Mouse (Mus musculus) limb, embryonic 11.5 days (tissue): ENCODE data around the gene Lrp2. TPM values are rescaled to one million over a fixed set of nuclear protein-coding genes. Genes with fewer than 3 reads are reported as not detected.
A peak's percentile ranks its signal among the peaks of the same experiment; 100 is the strongest.

ENCODE experiments used
- ATAC-seq: fragments of 200-750 bp; cut with Nextera tagmentation; 2 replicates; pipeline ENCODE4 v1.8.0; 2017; ENCODE audit warnings: low read depth; ENCODE audit not compliant: insufficient number of reproducible peaks, low FRiP score, low TSS enrichment
- DNase-seq: peaks from one replicate; pipeline ENCODE4 v3.0.0-alpha.2; 2015; ENCODE audit warnings: low spot score
- H3K27ac ChIP-seq: fragments of 300-500 bp; sonication (generic); replicated peaks from 2 replicates; pipeline ENCODE4 v1.5.1; 2014; ENCODE audit warnings: low read depth, mild to moderate bottlenecking, low read length
- H3K27me3 ChIP-seq: fragments of 300-500 bp; sonication (generic); 2 replicates; pipeline ENCODE4 v1.6.1; 2014; ENCODE audit warnings: mild to moderate bottlenecking, low read length, mixed read lengths; ENCODE audit not compliant: control insufficient read depth, insufficient read depth
- H3K36me3 ChIP-seq: fragments of 300-500 bp; sonication (generic); 2 replicates; pipeline ENCODE4 v1.6.1; 2014; ENCODE audit warnings: mild to moderate bottlenecking, low read length, moderate library complexity, mixed read lengths; ENCODE audit not compliant: control insufficient read depth, insufficient read depth
- H3K4me1 ChIP-seq: fragments of 300-500 bp; sonication (generic); 2 replicates; pipeline ENCODE4 v1.6.1; 2014; ENCODE audit warnings: low read length, mixed read lengths; ENCODE audit not compliant: control insufficient read depth, insufficient read depth
- H3K4me2 ChIP-seq: fragments of 300-500 bp; sonication (generic); 2 replicates; pipeline ENCODE4 v1.6.1; 2014; ENCODE audit warnings: low read depth, mild to moderate bottlenecking, moderate library complexity; ENCODE audit not compliant: severe bottlenecking
- H3K4me3 ChIP-seq: fragments of 300-500 bp; sonication (generic); 2 replicates; pipeline ENCODE4 v1.5.1; 2014; ENCODE audit warnings: low read depth, low read length
- H3K9ac ChIP-seq: fragments of 300-500 bp; sonication (generic); 2 replicates; pipeline ENCODE4 v1.6.1; 2014; ENCODE audit warnings: mild to moderate bottlenecking, low read length
- H3K9me3 ChIP-seq: fragments of 300-500 bp; sonication (generic); 2 replicates; pipeline ENCODE4 v1.6.1; 2016; ENCODE audit warnings: low read length; ENCODE audit not compliant: control insufficient read depth
- WGBS: fragments of 180-500 bp; shearing (Covaris S2); extraction: QIAGEN DNeasy Blood & Tissue Kit; methylation state at CpG from one replicate; pipeline ENCODE4 v1.1.7; 2014; 5-methylcytosine and 5-hydroxymethylcytosine counted together
- polyA plus RNA-seq: library from polyadenylated mRNA; unstranded; fragments of >200 nt; fragmentation: Nextera tagmentation; extraction: Ambion mirVana; gene quantifications from 2 replicates; pipeline ENCODE4 v1.2.1, GENCODE M21; 2014

Gene Lrp2
- polyA plus RNA-seq, 1 experiment from 2014 or later: 0.03 TPM

DNA sequence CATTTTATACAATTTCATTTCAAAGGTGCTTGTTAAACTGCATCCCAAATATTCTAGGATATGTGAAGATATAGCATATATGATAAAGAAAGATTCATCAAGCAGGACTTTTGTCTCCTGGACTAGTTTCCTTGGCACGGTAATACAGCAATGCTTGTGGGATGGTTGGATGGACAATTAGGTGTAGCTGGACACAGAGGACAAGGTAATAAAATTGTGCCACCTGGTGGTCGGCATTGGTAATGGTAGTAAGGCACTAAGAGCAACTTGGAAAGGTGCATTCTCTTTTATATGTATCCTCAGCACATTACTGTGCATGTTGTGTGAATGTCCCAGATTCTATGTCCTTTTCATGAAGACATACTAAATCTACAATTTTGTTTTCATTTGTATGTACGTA is 157.7 kb downstream of the Lrp2 start:
- ATAC-seq: peak; percentile 51; the same call in 1 of the 2 replicates

DNA sequence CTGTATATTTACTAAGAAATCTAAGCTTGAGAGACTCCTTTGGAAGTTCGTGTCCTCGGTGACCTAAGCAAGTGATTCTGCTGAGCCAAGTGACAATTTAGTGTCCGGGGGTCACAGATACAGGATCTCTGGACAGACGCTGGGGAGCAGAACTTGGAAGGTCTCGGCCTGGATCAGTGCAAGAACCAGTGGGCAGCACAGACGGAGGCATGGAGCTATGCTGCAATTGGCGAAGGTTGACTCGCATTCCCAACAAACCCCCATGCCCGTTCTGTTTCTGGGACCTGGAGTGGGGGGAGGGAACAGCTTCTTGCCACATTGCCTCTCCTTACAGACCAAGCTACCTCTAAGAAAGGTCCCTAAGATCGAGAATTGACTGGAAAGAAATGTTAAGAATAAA is 158.7 kb downstream of the Lrp2 start:
- WGBS: 86% methylated on average over 10 of the region's 10 CpGs
- no peak for ATAC-seq
- Histone ChIP-seq H3K27me3 (no peaks in the 10 kb centered on the region), H3K36me3 (no peaks in the 10 kb centered on the region), H3K4me1 (no peaks in the 10 kb centered on the region), H3K4me3 (no peak overlapping the region), H3K9ac (no peak overlapping the region), H3K4me2 (no peak overlapping the region), H3K9me3 (no peaks in the 10 kb centered on the region), H3K27ac (no peak overlapping the region)
- DNase-seq: no peak

More for the DNA sequence above, 157.7 kb downstream of the Lrp2 start:
- WGBS: 36% methylated on average over 3 of the region's 3 CpGs
- DNase-seq: peak; percentile 84
- H3K9ac ChIP-seq: no peak overlapping the region
- no peak overlapping the region for H3K4me3 ChIP-seq
- no peaks in the 10 kb centered on the region for H3K27me3 ChIP-seq
- H3K4me1 ChIP-seq: no peaks in the 10 kb centered on the region
- no peaks in the 10 kb centered on the region for H3K36me3 ChIP-seq
- no peak overlapping the region for H3K27ac ChIP-seq
- H3K4me2 ChIP-seq: no peak overlapping the region
- no peaks in the 10 kb centered on the region for H3K9me3 ChIP-seq

DNA sequence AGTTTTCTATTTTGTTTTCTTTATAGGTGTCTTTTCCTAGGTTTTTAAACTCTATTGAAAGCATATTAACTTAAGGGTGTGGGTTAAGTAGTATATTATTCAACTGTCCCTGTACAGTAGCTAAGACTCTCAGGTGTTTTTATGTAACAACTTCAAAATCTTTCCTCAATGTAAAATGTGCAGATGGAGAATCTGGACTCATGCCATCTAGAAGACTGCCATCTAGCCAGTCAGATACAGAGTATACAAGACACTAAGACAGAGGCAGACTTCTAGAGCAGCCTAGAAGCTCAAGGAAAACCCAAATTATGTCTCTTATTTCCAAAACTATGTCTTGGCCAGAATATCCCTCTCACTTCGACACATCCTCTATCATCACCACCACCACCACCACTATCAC is 159.8 kb downstream of the Lrp2 start:
- WGBS: 83% methylated on average over 1 of the region's 1 CpGs

DNA sequence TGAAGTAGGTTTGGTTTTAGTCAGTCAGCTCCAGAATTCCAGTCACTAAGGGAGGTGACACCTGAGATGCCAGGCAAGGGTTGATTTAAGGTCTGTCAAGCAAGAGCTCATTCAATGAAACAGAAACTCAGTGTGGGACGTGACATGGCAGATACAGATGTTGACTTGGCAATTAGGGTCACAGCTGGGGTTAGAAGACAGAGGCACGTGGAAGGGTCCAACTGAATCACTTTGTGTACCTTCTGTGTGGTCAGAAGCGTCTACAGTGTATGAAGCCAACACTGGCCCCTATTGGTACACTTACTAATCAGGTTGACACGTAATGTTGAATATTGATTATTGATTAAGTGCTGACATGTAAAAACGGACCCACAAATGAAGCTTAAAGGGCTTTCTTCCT is 161.0 kb downstream of the Lrp2 start:
- Histone ChIP-seq H3K4me3 (no peak overlapping the region), H3K27me3 (no peaks in the 10 kb centered on the region), H3K9ac (no peak overlapping the region), H3K9me3 (no peaks in the 10 kb centered on the region), H3K36me3 (no peaks in the 10 kb centered on the region), H3K27ac (no peak overlapping the region), H3K4me2 (no peak overlapping the region), H3K4me1 (no peaks in the 10 kb centered on the region)
- no peak for DNase-seq
- no peak for ATAC-seq
- WGBS: 49% methylated on average over 5 of the region's 5 CpGs

More for the DNA sequence above, 159.8 kb downstream of the Lrp2 start:
- Histone ChIP-seq H3K27ac (no peak overlapping the region), H3K36me3 (no peaks in the 10 kb centered on the region), H3K4me3 (no peak overlapping the region), H3K9me3 (no peaks in the 10 kb centered on the region), H3K27me3 (no peaks in the 10 kb centered on the region), H3K4me1 (no peaks in the 10 kb centered on the region), H3K9ac (no peak overlapping the region), H3K4me2 (no peak overlapping the region)
- no peak for ATAC-seq
- DNase-seq: no peak

DNA sequence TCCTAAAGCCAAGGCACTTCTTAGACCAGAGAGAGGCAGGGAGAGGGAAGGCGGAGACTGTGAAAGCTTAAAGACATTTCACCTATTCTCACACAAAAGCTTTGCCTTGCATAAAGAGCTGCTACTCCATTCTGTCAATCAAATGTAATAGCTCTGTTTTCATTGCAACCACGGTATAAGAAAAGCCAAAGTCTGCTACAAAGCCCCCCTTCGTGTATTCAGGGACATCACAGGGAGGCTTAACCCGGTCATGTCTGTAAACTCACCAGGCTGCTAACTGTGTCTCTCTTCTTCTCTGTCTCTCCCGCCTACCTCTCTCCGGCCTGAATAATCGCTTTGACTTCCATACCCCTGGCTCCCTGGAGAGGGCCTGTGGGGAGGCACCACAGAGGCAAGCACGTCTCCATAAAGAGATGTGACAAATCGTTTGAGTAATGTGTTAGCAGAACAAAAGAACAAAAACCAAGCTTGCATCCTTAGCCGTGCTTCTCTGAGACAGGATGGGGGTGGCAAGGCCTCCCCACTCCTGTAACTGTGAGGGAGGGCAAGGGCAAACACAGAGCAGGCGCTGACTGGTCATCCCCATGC is 167.5 kb downstream of the Lrp2 start:
- ATAC-seq: no peak
- no peak overlapping the region for H3K4me2 ChIP-seq
- no peak overlapping the region for H3K27ac ChIP-seq

DNA sequence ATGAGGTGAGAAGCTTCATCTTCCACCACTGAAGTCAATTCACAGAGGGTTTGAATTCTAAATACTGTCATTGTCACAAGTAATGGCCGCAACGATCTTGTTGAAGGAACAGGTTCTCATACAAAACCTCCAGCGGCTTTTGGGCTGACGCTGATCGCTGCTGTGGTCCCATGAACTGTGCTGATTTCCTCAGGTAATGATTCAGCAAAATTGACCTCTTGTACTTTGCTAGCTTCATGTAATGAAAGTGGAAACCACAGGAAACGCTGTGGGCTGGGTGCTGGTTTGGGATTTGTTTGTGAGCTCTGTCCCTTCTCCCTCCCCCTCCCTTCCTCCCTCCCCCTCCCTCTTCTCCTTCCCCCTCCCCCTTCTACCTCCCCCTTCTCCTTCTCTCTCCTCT is 170.8 kb downstream of the Lrp2 start:
- no peaks in the 10 kb centered on the region for H3K36me3 ChIP-seq
- no peak overlapping the region for H3K27ac ChIP-seq
- no peak overlapping the region for H3K9ac ChIP-seq
- no peaks in the 10 kb centered on the region for H3K4me1 ChIP-seq
- no peak for ATAC-seq
- DNase-seq: no peak
- H3K27me3 ChIP-seq: no peaks in the 10 kb centered on the region
- no peak overlapping the region for H3K4me2 ChIP-seq
- H3K4me3 ChIP-seq: no peak overlapping the region
- H3K9me3 ChIP-seq: no peaks in the 10 kb centered on the region
- WGBS: 82% methylated on average over 6 of the region's 6 CpGs

More for the DNA sequence above, 167.5 kb downstream of the Lrp2 start:
- Histone ChIP-seq H3K9ac (peak overlapping the region; percentile 13; the same call in 1 of the 2 replicates), H3K4me3 (no peak overlapping the region), H3K36me3 (no peaks in the 10 kb centered on the region), H3K9me3 (no peaks in the 10 kb centered on the region), H3K4me1 (no peaks in the 10 kb centered on the region), H3K27me3 (no peaks in the 10 kb centered on the region)
- DNase-seq: no peak
- 16% methylated on average over 11 of the region's 11 CpGs for WGBS

DNA sequence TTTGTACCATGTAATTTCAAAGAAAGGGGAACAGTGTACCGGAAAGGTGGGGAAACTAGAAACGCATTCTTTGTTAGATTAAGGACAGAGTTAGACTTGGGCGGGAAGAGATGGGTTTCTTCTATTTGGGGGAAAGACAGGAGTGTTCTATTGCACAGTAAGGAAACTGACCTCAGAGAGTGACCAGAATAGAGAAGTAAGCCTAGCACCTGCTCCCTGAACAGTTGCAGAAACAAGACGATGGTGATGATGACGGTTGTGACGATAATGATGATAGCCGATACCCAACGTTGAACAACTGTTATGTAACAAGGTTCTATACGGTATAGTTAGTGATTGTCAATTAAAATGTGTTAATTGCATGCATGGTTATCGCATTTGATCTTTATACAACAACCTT is 171.3 kb downstream of the Lrp2 start:
- no peaks in the 10 kb centered on the region for H3K36me3 ChIP-seq
- H3K27me3 ChIP-seq: no peaks in the 10 kb centered on the region
- ATAC-seq (no peak), DNase-seq (no peak)
- H3K9ac ChIP-seq: no peak overlapping the region
- H3K27ac ChIP-seq: no peak overlapping the region
- 93% methylated on average over 10 of the region's 10 CpGs for WGBS
- no peak overlapping the region for H3K4me3 ChIP-seq
- H3K4me1 ChIP-seq: no peaks in the 10 kb centered on the region
- no peak overlapping the region for H3K4me2 ChIP-seq
- H3K9me3 ChIP-seq: no peaks in the 10 kb centered on the region

DNA sequence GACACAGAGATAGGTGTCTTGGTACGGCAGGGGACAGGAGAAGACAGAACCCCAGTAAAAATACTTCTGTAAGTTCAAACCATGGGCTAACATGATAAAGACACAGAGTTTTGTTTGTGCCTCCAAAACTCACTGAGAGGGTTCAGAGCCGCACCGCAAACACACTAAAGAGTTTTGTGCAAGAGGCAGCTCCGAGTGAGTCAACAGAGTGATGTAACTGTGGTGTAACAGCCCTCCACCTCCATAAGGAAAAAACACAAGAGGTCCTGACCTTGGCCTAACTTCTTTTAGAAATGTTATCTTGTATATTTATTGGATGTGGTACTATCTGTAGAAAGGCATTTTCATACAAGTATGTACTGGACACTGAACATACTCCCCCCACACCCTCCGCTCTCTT is 180.2 kb downstream of the Lrp2 start:
- Histone ChIP-seq H3K4me3 (no peak overlapping the region), H3K9me3 (no peaks in the 10 kb centered on the region), H3K9ac (no peak overlapping the region), H3K36me3 (no peaks in the 10 kb centered on the region), H3K4me2 (no peak overlapping the region), H3K27me3 (no peaks in the 10 kb centered on the region), H3K27ac (no peak overlapping the region), H3K4me1 (no peaks in the 10 kb centered on the region)
- DNase-seq (no peak), ATAC-seq (no peak)
- WGBS: 98% methylated on average over 5 of the region's 5 CpGs

DNA sequence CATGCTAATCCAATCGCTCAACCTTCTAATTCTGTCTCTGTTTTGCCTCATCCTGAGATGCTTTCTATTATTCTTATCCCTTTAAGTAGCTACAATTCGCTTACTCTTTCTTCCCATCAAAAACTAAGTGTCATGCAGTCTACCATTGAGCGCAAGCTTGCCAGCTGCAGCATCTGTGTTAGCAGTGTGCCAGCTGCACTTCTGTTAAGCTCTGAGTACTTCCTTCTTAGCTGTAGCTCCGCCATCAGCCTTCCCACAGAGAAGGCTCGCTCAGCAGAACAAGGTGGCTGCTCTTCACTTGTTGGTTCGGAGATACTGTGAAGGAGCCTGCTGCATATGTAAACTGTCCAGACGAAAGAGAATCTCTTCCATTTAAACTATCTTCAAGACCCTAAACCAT is 183.6 kb downstream of the Lrp2 start:
- WGBS: 89% methylated on average over 7 of the region's 7 CpGs
- H3K9me3 ChIP-seq: no peaks in the 10 kb centered on the region
- H3K36me3 ChIP-seq: no peaks in the 10 kb centered on the region
- DNase-seq (no peak), ATAC-seq (no peak)
- no peaks in the 10 kb centered on the region for H3K4me1 ChIP-seq
- H3K9ac ChIP-seq: no peak overlapping the region
- H3K4me3 ChIP-seq: no peak overlapping the region
- no peak overlapping the region for H3K4me2 ChIP-seq
- H3K27me3 ChIP-seq: no peaks in the 10 kb centered on the region
- no peak overlapping the region for H3K27ac ChIP-seq
